Mouse (Mus musculus) heart, postnatal 0 days (tissue): ENCODE data around the gene Mfsd4b5. TPM values are rescaled to one million over a fixed set of nuclear protein-coding genes. Genes with fewer than 3 reads are reported as not detected.
A peak's percentile ranks its signal among the peaks of the same experiment; 100 is the strongest.
"Not testable (repeated sequence)": the region's sequence is repeated elsewhere in the genome, so short reads cannot be mapped to it uniquely, and the experiment has no call there.

Experiments
- ATAC-seq: fragments of 200-750 bp; cut with Nextera tagmentation; 2 replicates; pipeline ENCODE4 v1.8.0; 2017; ENCODE audit warnings: low read depth, moderate number of reproducible peaks, moderate library complexity; ENCODE audit not compliant: insufficient read depth
- DNase-seq: peaks from one replicate; pipeline ENCODE4 v3.0.0-alpha.2; 2016; ENCODE audit warnings: low spot score
- H3K27ac ChIP-seq: fragments of 300-500 bp; sonication (generic); 2 replicates; pipeline ENCODE4 v1.5.1; 2014; ENCODE audit warnings: low read depth, mild to moderate bottlenecking
- H3K27me3 ChIP-seq: fragments of 300-500 bp; sonication (generic); 2 replicates; pipeline ENCODE4 v1.6.1; 2014; ENCODE audit warnings: low read length, mixed read lengths; ENCODE audit not compliant: control insufficient read depth, insufficient read depth
- H3K36me3 ChIP-seq: fragments of 300-500 bp; sonication (generic); replicated peaks from 2 replicates; pipeline ENCODE4 v1.6.1; 2014; ENCODE audit warnings: low read length, mixed read lengths; ENCODE audit not compliant: control insufficient read depth, insufficient read depth
- H3K4me1 ChIP-seq: fragments of 300-500 bp; sonication (generic); 2 replicates; pipeline ENCODE4 v1.6.1; 2014; ENCODE audit warnings: antibody characterized with exemption; ENCODE audit not compliant: control insufficient read depth, insufficient read depth
- H3K4me2 ChIP-seq: fragments of 300-500 bp; sonication (generic); 2 replicates; pipeline ENCODE4 v1.6.1; 2014; ENCODE audit warnings: low read depth, mild to moderate bottlenecking, low read length, moderate library complexity
- H3K4me3 ChIP-seq: fragments of 300-500 bp; sonication (generic); 2 replicates; pipeline ENCODE4 v1.5.1; 2014; ENCODE audit warnings: low read depth, low read length
- H3K9ac ChIP-seq: fragments of 300-500 bp; sonication (generic); replicated peaks from 2 replicates; pipeline ENCODE4 v1.6.1; 2014; ENCODE audit warnings: low read depth, low read length, mixed read lengths
- H3K9me3 ChIP-seq: fragments of 300-500 bp; sonication (generic); replicated peaks from 2 replicates; pipeline ENCODE4 v1.6.1; 2016; ENCODE audit warnings: low read length; ENCODE audit not compliant: control insufficient read depth
- CTCF ChIP-seq: IDR thresholded peaks from 2 replicates; pipeline ENCODE4 v1.5.1; 2016; ENCODE audit warnings: antibody characterized with exemption, control low read depth, low read depth
- EP300 ChIP-seq: IDR thresholded peaks from 2 replicates; pipeline ENCODE4 v1.6.1; 2016; ENCODE audit warnings: antibody characterized with exemption, low read depth
- whole genome bisulfite sequencing: fragments of 180-500 bp; shearing (Covaris S2); extraction: QIAGEN DNeasy Blood & Tissue Kit; methylation state at CpG from one replicate; pipeline ENCODE4 v1.1.7; 2014; 5-methylcytosine and 5-hydroxymethylcytosine counted together
- polyA plus RNA-seq: library from polyadenylated mRNA; unstranded; fragments of >200 nt; fragmentation: Nextera tagmentation; extraction: Ambion mirVana; gene quantifications from 2 replicates; pipeline ENCODE4 v1.2.1, GENCODE M21; 2015
- total RNA-seq: library from RNA; depleted of rRNA; stranded (reverse); fragments of >200 nt; gene quantifications from 2 replicates; pipeline ENCODE4 v1.2.3, GENCODE M21; 2014; ENCODE audit warnings: low replicate concordance

Gene Mfsd4b5
- total and polyA plus RNA-seq, 2 experiments from 2014 or later: 0.14 TPM; not detected in 1

- ATAC-seq (no peak), DNase-seq (peak; percentile 54)
- no peaks in the 10 kb centered on the region for H3K9me3 ChIP-seq
- WGBS: 34% methylated on average over 5 of the region's 5 CpGs
- no peaks in the 10 kb centered on the region for H3K36me3 ChIP-seq
- H3K9ac ChIP-seq: no peak overlapping the region
- peak overlapping the region; percentile 85 for H3K27ac ChIP-seq
- H3K4me2 ChIP-seq: no peak overlapping the region
- TF ChIP-seq CTCF: no peak
- no peak for TF ChIP-seq EP300
- no peak overlapping the region for H3K4me3 ChIP-seq
- no peaks in the 10 kb centered on the region for H3K27me3 ChIP-seq
- peaks cover 20% of the 10 kb centered on the region for H3K4me1 ChIP-seq
These were observed 31.9 kb upstream of the Mfsd4b5 start for GRCm38 (mm10) chr10:40018261-40018860.

GRCm38 (mm10) chr10:40009591-40009990 lies 23.1 kb upstream of the Mfsd4b5 start:
- Histone ChIP-seq H3K36me3 (no peaks in the 10 kb centered on the region), H3K9ac (no peak overlapping the region), H3K4me2 (no peak overlapping the region), H3K27ac (no peak overlapping the region), H3K27me3 (no peaks in the 10 kb centered on the region), H3K4me1 (0 out of 2 replicates have a peak, but pooled peaks cover 4% of the 10 kb centered on the region), H3K4me3 (no peak overlapping the region), H3K9me3 (no peaks in the 10 kb centered on the region)
- WGBS: 78% methylated on average over 11 of the region's 11 CpGs
- no peak for ATAC-seq
- TF ChIP-seq EP300 (no peak), CTCF (no peak)
- no peak for DNase-seq

- H3K4me3 ChIP-seq, H3K36me3 ChIP-seq, H3K27ac ChIP-seq, H3K9me3 ChIP-seq, ATAC-seq, H3K4me1 ChIP-seq, H3K27me3 ChIP-seq, H3K4me2 ChIP-seq, DNase-seq, H3K9ac ChIP-seq: not testable (repeated sequence)
- WGBS: 55% methylated on average over 4 of the region's 4 CpGs
These were observed 22.4 kb upstream of the Mfsd4b5 start for GRCm38 (mm10) chr10:40008847-40009246.

- H3K27me3 ChIP-seq: no peaks in the 10 kb centered on the region
- no peak overlapping the region for H3K9ac ChIP-seq
- ATAC-seq: no peak
- no peaks in the 10 kb centered on the region for H3K36me3 ChIP-seq
- no peak overlapping the region for H3K4me2 ChIP-seq
- 0 out of 2 replicates have a peak, but pooled peaks cover 4% of the 10 kb centered on the region for H3K4me1 ChIP-seq
- no peak for DNase-seq
- H3K9me3 ChIP-seq: no peaks in the 10 kb centered on the region
- H3K4me3 ChIP-seq: no peak overlapping the region
- 70% methylated on average over 4 of the region's 4 CpGs for WGBS
- no peak overlapping the region for H3K27ac ChIP-seq
- TF ChIP-seq CTCF (no peak), EP300 (no peak)
These were observed 21.5 kb upstream of the Mfsd4b5 start for GRCm38 (mm10) chr10:40007953-40008352.

GRCm38 (mm10) chr10:40006963-40007362 lies 20.5 kb upstream of the Mfsd4b5 start:
- Histone ChIP-seq H3K4me2 (no peak overlapping the region), H3K27me3 (no peaks in the 10 kb centered on the region), H3K4me3 (no peak overlapping the region), H3K36me3 (no peaks in the 10 kb centered on the region), H3K9ac (no peak overlapping the region), H3K9me3 (no peaks in the 10 kb centered on the region), H3K27ac (no peak overlapping the region), H3K4me1 (0 out of 2 replicates have a peak, but pooled peaks cover 4% of the 10 kb centered on the region)
- DNase-seq (peak; percentile 16), ATAC-seq (peak; percentile 70)
- 57% methylated on average over 10 of the region's 10 CpGs for WGBS
- TF ChIP-seq CTCF (no peak), EP300 (no peak)

- 86% methylated on average over 2 of the region's 2 CpGs for WGBS
- DNase-seq: no peak
- no peak overlapping the region for H3K9ac ChIP-seq
- no peak for TF ChIP-seq CTCF
- H3K4me1 ChIP-seq: no peaks in the 10 kb centered on the region
- H3K9me3 ChIP-seq: no peaks in the 10 kb centered on the region
- H3K27me3 ChIP-seq: no peaks in the 10 kb centered on the region
- no peak overlapping the region for H3K4me2 ChIP-seq
- H3K27ac ChIP-seq: no peak overlapping the region
- ATAC-seq: no peak
- no peaks in the 10 kb centered on the region for H3K36me3 ChIP-seq
- no peak overlapping the region for H3K4me3 ChIP-seq
These were observed 14.3 kb upstream of the Mfsd4b5 start for GRCm38 (mm10) chr10:40000746-40001145.
